Mouse (Mus musculus): Measurements from ENCODE around the gene Serpinf2.

Gene Serpinf2

DNA sequence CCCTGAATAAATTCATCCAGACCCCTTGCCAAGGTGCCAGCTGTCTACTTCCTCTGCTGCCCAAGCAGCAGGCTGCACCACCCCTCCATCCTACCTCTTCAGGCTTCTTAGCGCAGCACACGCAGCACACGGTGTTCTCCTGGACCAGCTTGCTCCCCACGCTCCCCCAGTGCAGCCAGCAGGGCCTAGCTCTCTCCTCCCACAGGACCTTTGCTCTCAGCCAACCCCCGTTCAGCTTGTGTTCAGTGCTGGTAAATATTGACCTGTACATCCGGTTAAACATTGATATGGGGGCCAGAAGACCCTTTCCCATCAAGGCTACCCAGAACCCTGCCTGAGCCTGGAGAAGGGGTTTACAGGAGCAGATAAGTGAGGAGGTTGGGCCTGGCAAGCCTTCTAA is at the start of gene Serpinf2:
Serpinf2 (minus strand) TSS at position 229 of the 400 bp plus-strand sequence.
- DNase-seq (ENCODE audit: low spot score in 2 of 2), result no peak

DNA sequence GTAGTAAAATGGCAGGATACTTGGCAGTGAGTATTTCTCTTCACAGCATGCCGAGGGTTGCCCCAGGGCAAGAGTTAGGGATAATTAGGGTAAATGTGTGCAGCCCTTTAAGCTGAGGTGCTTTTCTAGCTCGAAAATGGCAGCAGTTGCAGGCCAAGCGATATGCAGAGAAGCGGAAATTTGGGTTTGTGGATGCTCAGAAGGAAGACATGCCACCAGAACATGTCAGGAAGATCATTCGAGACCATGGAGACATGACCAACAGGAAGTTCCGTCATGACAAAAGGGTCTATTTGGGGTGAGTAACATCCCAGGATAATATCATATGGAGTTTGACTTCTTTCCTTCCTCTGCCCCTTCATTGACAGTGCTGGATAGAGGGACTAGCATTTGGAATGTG is 48.1 kb upstream of the Serpinf2 start:
- no peak for DNase-seq (ENCODE audit: low spot score in 2 of 2)

DNA sequence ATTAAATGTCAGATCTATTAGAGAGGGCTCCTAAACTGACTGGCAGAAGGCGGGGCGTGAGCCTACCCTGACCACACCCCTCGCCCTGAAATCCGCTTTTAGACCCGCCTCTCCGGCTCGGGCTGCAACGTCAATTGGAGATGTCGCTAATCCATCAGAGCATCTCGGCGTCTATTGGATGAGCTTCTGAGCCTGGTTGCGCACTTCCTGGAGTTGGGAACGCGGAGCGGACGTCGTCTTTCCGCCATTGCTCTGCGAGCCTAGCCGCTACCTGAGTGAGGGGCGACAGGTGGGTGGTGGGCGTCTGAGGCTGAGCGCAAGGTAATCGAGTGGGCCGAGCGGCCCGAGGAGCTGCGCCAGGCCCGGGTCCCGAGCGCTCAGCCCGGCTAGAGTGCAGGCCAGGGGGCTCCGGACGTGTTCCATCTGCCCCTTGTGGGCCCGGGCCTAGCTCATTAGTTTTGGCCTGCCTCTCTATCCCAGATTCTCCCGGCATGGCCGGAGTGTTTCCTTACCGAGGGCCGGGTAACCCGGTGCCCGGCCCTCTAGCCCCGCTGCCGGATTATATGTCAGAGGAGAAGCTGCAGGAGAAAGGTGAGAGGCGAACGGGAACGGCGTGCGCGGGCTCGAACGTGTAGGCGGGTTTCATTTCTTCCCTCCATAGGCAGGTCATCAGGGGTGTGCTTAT is 47.4 kb upstream of the Serpinf2 start, which contains the start of gene Prpf8:
Prpf8 (plus strand) TSS at position 216 of the 685 bp plus-strand sequence.
- peak; percentile 97 to 98 for DNase-seq (ENCODE audit: low spot score in 2 of 2)

DNA sequence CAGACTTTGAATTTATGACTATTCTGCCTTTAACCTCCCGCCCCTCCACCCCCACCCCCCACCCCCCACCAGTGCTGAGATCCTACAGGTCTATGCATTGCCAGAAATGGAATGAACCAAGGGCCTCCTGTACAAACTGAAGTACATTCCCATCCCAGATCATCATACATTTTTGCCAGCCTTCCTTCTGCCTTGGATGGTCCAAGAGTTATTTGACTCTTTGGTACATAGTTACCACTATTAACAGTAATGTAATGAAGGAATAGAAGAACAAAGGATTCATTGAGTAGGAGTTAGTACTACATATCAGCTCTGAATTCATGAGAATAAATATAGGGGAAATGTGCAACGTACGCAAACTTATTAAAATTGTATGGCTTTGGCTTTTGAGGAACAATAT is 46.8 kb upstream of the Serpinf2 start:
- DNase-seq (ENCODE audit: low spot score in 2 of 2), result no peak

DNA sequence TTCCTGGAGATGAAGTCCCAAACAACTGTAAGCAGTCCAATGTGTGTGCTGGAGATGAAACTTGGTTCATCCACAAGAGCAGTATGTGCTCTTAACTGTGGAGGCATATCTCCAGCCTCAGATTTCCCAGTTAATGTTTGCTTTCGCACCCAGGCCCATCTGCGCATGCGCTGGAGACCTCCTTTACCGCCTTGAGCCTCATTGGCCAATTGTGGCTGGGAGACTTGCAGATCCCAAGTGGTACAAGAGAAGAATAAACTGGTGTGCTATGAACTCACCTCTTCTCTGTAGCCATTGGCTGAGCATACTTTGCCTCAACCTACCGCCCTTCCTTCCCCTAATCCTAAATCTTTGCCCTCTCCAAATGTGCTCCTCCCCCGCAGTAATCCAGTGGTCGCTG is 34.0 kb upstream of the Serpinf2 start:
- DNase-seq (ENCODE audit: low spot score in 2 of 2), result no peak

DNA sequence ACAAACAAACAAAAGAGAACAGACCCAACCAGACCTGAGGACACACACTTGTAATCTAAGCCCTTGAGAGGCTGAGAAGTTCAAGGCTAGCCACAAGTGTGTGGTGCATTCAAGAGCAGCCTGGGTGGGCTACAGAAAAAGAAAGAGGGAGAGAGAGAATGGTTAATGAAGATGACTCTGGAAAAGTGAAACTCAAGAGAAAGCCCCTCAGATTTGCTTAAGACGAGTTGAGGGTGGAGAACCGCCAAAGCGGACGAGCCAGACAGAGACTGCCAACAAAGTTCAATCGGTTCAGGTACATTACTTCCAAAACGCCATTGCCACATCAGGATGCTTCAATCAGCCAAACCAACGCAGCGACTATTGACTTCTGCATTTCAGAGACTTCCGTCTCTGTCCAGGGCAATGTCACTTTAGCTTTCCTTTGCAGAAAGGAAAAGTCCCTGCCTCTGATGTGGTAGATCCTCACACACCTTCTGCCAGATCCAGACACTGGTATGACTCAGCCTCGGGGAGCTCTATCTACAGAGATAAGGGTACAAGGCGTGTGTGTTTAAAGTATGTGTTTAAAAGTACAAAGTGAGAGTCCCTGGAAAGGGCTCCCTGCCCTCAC is 33.2 kb upstream of the Serpinf2 start:
- no peak for DNase-seq (ENCODE audit: low spot score in 2 of 2)

DNA sequence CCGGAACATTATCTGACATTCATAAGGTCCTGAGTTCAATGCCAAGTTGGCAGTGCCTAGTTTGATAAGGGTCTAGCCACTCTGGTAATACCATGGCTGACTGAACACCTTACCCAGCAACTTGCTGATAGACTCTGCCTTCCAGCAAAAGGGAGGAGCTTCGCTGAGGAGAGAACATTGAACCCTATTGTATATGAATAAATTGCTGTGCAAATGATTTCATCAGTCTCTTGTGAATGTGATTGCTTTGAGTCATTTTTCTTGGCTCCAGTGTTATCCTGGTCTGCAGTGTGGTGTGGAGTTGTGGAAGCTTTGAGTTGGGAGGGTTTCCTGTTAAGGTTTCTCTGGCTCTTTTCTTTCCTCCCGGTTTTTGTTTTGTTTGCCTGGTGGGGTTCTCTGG is 31.3 kb upstream of the Serpinf2 start:
- no peak for DNase-seq (ENCODE audit: low spot score in 2 of 2)

DNA sequence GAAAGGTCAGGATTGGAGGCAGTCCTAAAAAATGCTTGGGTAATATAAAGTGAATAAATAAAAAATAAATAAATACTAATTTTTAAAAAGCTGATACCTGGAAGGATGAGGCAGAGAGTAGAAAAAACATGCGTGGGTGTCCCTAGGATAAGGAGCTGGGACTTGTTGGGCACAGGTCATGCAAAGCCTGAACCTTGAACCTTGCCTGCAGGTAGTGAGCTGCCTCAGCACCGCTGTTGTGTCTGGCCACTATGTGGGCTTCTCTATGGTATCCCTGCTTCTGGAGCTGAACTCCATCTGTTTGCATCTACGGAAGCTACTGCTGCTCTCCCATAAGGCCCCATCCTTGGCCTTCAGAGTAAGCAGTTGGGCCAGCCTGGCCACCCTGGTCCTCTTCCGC is 29.9 kb upstream of the Serpinf2 start:
- DNase-seq (ENCODE audit: low spot score in 2 of 2), result no peak

DNA sequence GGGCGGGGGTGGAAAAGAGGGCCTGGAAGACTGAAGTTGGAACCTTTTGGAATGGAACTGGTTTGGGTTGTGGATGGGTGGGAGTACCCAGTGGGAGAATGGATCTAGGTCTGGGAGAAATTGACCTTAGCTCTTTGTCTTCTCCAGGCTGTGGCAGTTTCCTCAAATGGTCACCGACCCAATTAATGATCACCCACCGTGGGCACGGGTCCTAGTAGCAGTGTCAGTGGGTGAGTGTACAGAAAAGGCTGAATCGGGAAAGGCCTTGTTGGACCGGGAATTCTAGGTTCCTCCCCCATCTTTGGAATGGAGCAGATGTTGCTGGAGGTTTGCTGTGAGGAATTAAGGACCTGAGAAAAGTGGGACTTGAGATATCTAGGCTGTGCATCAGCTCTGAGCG is 29.0 kb upstream of the Serpinf2 start:
- no peak for DNase-seq (ENCODE audit: low spot score in 2 of 2)

DNA sequence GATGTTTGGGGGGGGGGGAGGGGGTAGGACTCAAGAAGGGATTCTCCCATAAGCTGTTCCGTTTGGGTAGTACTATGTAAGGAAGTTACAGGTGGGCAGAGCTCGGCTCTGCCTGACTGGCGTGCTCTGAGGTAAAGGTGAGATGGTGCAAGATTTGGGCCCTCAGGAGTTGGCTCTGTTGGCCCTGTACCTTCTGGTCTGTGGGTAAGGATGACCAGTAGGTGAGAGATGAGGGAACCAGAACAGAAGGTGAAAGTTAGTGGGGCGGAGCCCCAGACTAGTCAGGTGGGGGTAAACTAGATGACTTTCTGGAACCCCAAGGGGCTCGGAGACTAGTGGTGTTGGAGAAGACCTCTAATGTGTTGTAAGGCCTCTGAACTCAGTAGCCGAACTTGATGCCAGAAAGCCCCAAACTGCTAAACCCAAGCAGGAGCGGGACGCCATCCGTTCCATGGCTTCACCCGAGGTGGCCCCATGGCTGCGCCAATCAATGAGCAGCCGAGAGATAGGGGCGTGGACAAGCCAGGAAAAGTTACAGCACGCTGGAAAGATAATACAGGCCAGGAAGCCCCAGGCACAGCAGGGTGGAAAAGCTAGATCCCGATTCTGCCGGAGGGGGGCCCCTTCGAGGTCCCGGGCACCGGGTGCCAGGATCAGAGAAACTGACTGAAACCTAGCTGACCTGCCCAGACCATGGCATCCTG is 28.3 kb upstream of the Serpinf2 start:
- DNase-seq (ENCODE audit: low spot score in 2 of 2), result peak; percentile 46 to 57

DNA sequence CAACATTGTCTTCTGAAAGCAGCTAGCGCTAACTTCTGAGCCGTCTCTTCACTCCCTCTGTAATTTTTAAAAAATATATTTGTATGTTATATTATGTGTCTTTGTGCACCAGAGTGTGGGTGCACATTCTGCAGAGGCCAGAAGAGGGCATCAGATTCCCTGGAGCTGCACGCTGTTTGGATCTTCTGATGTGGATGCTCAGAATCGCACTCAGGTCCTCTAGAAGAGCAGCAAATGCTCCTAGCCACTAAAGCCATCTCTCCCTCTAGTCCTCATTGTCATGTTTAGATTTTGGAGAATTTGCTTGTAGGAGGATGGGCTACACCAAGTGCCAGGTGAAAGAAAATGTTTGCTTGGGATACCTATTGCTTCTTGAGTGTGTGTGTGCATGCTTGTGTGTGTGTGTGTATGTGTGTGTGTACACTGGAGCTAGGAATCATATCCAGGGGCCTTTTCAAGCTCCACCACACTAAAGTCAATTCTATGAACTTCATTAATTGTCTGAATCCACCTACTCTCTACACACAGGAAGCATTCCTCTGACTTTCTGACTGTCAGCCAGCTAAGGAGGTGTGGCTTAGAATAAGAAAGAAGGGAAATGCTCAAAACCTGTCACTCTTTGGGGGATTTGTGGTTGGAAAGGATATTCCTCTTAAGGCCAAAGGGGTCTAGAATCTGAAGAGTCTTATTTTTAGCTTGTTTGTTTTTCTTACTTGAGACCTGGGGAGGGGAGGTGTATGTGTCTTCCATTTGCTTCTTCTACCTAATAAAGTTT is 27.5 kb upstream of the Serpinf2 start:
- no peak for DNase-seq (ENCODE audit: low spot score in 2 of 2)

DNA sequence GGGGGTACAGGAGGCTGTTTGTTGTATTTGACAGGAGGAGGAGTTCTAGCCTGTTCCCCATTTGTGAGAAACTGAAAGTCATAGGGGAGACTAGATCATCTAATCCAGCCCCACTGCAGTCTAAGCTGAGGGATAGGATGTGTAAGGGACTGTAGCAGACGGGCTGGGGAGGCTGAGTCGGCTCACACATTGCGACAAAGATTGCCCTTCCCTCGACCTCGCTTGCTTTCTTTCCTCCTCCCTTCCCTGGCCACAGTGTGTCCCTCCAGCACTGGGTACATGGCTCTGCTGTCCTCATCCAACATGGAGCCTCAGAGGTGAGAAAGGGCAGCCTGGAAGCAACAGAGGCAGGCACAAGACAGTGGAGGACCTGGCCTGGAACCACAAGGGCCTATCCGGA is 25.7 kb upstream of the Serpinf2 start:
- no peak for DNase-seq (ENCODE audit: low spot score in 2 of 2)

DNA sequence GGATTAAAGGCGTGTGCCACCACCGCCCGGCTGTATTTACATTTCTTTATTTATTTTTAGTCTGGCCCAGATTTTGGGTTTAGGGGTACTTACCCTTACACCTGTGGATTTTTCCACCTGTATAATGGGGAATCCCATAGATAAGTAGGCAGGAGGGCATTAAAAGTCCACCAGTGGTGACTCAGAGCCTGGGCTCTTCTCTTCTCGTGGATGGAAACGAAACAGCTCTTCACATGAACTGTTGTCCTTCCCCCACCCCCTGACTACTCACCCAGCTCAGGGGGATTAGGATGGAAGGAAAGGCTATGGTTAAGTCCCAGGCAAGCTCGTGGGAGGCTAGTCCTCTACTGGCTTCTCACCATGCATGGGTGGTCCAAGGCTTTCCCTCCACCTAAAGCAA is 25.0 kb upstream of the Serpinf2 start:
- DNase-seq (ENCODE audit: low spot score in 2 of 2), result no peak

DNA sequence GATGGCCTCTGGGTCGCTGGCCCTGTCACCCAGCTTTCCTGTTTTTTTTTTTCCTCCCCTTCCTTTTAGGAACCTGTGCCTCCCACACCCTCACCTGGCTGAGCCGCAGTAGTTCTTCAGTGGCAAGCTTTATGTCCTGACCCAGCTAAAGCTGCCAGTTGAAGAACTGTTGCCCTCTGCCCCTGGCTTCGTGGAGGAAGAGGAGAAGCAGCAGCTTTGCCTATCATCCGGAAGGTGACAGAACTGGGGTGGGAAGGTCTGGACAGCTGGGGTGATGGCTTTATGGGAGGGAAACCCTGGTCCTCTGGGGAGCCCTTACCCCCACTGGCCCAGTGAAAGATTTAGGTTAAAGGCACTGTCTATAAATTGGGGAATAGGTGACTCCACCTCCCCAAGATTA is 24.2 kb upstream of the Serpinf2 start:
- no peak for DNase-seq (ENCODE audit: low spot score in 2 of 2)

DNA sequence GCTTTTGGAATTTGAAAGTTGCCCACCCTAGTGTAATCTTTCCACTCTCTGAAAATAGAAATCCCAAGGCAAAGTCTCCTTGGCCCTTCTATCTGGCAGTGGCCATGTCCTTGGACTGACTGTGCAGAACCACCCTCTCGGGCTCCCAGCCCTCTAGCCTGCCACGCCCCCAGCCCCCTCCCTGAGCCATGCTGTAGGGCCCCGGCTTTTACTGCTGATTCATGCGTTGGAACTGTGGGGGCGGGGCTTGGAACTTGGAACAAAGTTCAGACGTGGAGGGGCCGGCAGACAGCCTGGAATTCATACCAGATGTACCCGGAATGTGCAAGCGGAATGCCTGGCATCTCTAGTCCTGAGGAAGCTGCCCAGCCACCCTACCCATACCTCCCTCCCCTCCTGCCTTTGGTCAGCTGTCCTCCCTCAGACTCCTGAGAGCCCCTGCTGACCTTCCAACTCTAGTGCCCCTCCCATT is 23.5 kb upstream of the Serpinf2 start:
- peak; percentile 59 to 74 for DNase-seq (ENCODE audit: low spot score in 2 of 2)

DNA sequence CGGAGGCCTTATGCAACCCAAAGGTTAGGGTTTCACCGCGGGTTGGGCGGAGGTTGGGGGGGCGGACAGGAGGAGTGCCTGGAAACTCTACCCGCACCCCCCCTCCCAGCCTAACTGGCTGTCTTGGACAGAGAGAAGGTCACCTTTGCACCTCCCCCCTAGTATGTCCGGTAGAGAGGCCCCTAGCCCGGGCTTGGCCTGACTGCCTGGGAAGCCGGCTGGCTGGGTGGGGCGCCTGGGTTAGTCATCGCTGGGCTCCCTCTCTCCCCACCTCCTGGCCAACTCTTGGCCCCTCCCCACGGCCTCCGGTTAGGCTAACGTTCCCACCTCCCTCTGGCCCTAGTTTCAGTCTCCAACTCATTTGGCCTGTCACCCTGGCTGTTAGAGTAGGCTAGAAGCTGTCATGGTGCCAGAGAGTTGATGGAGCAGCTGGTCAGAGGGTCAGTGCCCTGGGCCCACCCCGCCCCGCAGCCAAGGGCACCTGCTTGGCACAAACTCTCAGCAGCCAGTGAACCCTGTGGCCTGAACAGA is 22.9 kb upstream of the Serpinf2 start:
- peak; percentile 49 to 60 for DNase-seq (ENCODE audit: low spot score in 2 of 2)

DNA sequence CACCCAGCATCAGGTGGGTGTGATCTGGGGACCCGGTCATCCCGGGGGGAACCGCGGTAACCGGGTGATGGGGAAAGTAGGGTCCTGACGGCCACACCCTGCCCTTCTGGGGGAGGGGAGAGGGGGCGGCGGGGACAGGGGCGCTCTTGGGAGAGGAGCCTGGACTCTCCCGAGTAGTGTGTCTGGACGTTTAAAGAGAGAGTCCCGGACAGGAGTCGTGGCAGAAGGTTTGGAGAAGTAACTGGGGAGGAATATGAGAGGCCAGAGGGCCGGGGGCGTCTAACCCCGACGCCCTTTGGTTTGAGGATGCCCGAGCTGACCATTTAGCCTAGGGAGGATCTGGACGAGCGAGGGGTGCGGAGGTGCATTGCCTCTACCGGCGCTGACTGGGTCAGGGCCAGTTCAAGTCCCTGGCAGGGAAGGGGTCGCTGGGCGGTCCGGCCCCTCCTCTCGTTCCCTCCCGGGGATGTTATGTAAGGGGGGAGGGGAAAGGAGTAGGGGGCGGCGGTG is 22.4 kb upstream of the Serpinf2 start:
- no peak for DNase-seq (ENCODE audit: low spot score in 2 of 2)

DNA sequence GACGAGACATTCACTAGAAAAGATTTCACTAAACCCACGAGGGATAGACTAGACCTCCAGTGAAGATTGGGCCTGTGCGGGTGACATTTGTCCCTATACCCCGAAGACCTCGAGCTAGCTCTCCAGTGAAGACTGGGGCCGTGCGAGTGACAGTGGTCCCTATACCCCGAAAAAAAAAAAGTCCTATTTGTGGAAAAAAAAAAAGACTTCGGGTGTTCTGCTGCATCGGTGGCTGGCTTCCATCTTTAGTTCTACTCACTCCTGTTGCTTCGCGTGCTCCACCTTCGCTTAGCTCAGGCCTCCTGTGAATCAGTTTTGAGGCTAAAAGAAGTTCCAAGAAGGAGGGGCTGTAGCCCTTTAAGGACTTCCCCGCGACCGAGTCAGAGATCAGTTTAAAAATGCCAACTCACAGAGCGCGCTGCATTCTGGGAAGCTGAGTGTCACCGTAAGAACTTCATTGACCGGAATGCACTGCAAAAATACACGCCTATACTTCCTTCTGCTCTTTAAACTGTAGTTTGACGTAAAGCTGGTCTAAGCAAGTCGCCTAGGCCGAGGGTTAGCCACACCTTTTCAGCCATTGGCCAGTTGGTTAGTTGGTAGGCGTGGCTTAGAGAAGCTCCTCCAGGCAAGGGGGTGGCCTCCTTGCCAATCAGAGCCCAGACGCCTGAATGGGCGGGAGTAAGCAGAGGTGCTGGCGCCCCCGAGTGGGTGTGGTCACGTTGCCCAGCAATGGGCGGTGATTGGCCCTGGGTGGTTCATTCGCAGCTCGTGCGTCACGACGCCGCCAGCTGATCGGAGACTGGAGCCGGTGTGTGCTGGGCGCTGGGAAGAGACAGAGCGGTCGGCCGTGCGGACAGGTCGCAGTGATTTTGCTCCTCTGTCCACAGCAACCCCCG is 21.7 kb upstream of the Serpinf2 start, which contains the start of gene Tlcd2:
Tlcd2 (plus strand) TSS at position 872 of the 899 bp plus-strand sequence.
- DNase-seq (ENCODE audit: low spot score in 2 of 2), result peak; percentile 100

DNA sequence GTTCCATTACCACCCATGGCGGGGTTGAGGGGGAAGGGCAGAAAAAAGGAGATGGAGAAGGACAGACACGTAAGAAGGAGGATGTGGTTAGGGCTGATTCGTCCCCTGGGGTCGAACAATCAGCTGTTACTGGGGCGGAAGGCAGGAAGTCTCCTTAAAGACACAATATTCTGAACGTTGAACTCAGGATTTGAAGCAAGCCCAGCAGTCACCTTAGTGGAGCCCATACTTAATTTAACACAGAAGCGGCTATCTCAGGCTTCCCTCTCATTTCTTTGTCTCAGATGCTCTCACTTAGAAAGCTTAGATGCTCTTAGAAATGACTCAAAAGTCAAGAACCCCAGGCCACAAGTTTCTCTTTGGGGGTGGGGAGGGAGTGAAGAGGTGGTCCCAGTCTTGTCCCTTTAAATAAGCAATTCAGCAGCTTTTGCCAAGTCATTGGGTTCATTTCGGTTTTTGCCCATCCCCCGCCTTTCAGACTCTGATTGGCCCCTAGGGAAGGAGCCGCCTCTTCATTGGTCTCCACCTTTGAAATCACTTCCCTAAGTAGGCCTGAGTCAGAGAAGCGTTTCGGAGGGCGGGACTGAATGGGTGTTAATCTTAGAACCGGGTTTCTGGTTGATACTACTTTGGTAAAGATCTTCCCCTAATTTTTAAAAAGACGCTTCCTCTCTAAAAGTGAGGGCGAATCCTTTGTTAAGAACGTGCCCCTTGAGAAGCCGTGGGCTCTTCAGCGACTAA is 20.9 kb upstream of the Serpinf2 start:
- DNase-seq (ENCODE audit: low spot score in 2 of 2), result peak; percentile 91 to 96

DNA sequence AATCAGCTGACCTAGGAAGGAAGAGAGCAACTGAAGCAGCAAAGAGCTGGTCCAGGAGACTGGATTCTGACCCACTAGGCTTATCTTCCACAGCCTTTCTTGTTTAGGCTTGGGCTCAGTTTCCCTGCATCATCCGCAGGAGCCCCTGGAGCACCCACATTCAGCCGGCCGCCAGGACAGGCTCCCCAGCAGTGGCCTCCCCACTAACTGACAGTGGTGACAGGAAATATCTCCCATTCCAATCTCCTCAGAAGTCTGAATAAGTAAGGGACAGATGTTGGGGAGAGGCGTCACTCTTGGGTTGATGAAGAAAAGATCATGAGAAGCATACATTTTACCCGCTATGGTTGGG is 20.3 kb upstream of the Serpinf2 start:
- DNase-seq (ENCODE audit: low spot score in 2 of 2), result no peak

Measured in spleen, postnatal 36 days (tissue).